Mouse (Mus musculus): ENCODE measurements around the gene Mib2. TPM values are rescaled to one million over a fixed set of nuclear protein-coding genes. Genes with fewer than 3 reads are reported as not detected.

The Mib2 gene
- 11.8 and 12.8 TPM in 2 replicates for polyA plus RNA-seq (2014; fragmentation: Nextera tagmentation; extraction: Ambion mirVana)

GRCm38 (mm10) chr4:155668689-155669597 lies at the start of gene Mib2:
Mib2 (minus strand) TSS chr4:155669198.
- H3K27ac ChIP-seq (ENCODE audit: low read depth, low read length), result peak within 1 kb of the TSS; percentile 55; the same call in 1 of the 2 replicates
- peak within 1 kb of the TSS; percentile 79 for H3K4me3 ChIP-seq (ENCODE audit: low read depth, low read length)
- H3K4me2 ChIP-seq, result peak within 1 kb of the TSS; percentile 84
- 1% methylated on average over 73 of the region's 73 CpGs for WGBS
- no peaks in the 10 kb centered on the region for H3K9me3 ChIP-seq (ENCODE audit: control insufficient read depth, low read length)
- no peaks in the 10 kb centered on the region for H3K27me3 ChIP-seq (ENCODE audit: control insufficient read depth, insufficient read depth, low read length)
- H3K4me1 ChIP-seq (ENCODE audit: control insufficient read depth, insufficient read depth, low read length), result peaks cover 6% of the 10 kb centered on the region; the same call in 1 of the 2 replicates
- ATAC-seq (ENCODE audit: low FRiP score) (peak; percentile 99), DNase-seq (ENCODE audit: low spot score, missing footprints) (peak; percentile 99)
- H3K36me3 ChIP-seq (ENCODE audit: control insufficient read depth, insufficient read depth, low read length), result no peaks in the 10 kb centered on the region
- H3K9ac ChIP-seq (ENCODE audit: low read length), result peak within 1 kb of the TSS; percentile 78

DNA sequence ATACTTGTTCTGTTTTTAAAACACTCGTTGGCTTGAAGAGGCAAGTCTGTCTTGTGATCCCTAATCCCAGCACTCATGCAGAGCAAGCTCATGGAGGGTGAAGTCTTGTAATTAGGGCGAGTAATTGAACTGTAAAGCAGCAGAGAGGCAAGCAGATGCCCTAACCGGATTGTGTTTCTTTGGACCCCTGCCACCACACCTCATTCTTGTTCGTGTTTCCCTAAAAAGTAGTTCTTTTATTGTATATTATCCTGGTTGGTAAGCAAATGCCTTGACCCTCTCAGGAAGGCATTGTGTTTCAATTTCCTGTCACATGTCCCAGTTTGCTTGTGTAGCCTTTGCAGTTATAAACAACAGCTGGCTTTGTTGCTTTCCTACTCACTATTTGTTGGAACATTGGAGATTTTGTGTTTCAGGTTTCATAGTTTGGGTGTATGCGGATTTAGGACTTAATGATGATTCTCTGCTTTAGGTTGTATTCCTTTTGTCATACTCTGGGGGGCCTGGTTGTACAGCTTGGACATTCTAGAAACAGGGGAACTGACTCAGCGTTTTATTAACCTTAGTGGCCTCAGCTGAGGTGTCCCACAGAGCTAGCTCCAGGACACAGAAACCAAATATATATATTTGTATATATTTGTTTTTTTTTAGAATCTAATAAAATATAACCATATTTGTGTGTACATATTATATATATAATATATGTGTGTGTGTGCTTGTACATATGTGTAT lies 41.7 kb upstream of the Mib2 start:
- no peaks in the 10 kb centered on the region for H3K27me3 ChIP-seq (ENCODE audit: control insufficient read depth, insufficient read depth, low read length)
- no peak overlapping the region for H3K4me3 ChIP-seq (ENCODE audit: low read depth, low read length)
- DNase-seq (ENCODE audit: low spot score, missing footprints) (no peak), ATAC-seq (ENCODE audit: low FRiP score) (no peak)
- no peak overlapping the region for H3K4me2 ChIP-seq
- peaks cover 4% of the 10 kb centered on the region for H3K4me1 ChIP-seq (ENCODE audit: control insufficient read depth, insufficient read depth, low read length)
- no peak overlapping the region for H3K9ac ChIP-seq (ENCODE audit: low read length)
- H3K27ac ChIP-seq (ENCODE audit: low read depth, low read length), result no peak overlapping the region
- no peaks in the 10 kb centered on the region for H3K9me3 ChIP-seq (ENCODE audit: control insufficient read depth, low read length)
- 68% methylated on average over 6 of the region's 6 CpGs for WGBS
- no peaks in the 10 kb centered on the region; the same call in 1 of the 2 replicates for H3K36me3 ChIP-seq (ENCODE audit: control insufficient read depth, insufficient read depth, low read length)

- Histone ChIP-seq H3K4me2 (no peak overlapping the region), H3K27ac (ENCODE audit: low read depth, low read length) (no peak overlapping the region), H3K27me3 (ENCODE audit: control insufficient read depth, insufficient read depth, low read length) (no peaks in the 10 kb centered on the region), H3K4me1 (ENCODE audit: control insufficient read depth, insufficient read depth, low read length) (peaks cover 7% of the 10 kb centered on the region), H3K36me3 (ENCODE audit: control insufficient read depth, insufficient read depth, low read length) (no peaks in the 10 kb centered on the region), H3K4me3 (ENCODE audit: low read depth, low read length) (no peak overlapping the region), H3K9ac (ENCODE audit: low read length) (no peak overlapping the region), H3K9me3 (ENCODE audit: control insufficient read depth, low read length) (no peaks in the 10 kb centered on the region)
- ATAC-seq (ENCODE audit: low FRiP score) (no peak), DNase-seq (ENCODE audit: low spot score, missing footprints) (no peak)
These were observed 40.0 kb upstream of the Mib2 start for GRCm38 (mm10) chr4:155708988-155709387.

GRCm38 (mm10) chr4:155708582-155708981 lies 39.6 kb upstream of the Mib2 start:
- Histone ChIP-seq H3K4me2 (no peak overlapping the region), H3K9ac (ENCODE audit: low read length) (no peak overlapping the region)
- WGBS, result 89% methylated on average over 2 of the region's 2 CpGs

DNA sequence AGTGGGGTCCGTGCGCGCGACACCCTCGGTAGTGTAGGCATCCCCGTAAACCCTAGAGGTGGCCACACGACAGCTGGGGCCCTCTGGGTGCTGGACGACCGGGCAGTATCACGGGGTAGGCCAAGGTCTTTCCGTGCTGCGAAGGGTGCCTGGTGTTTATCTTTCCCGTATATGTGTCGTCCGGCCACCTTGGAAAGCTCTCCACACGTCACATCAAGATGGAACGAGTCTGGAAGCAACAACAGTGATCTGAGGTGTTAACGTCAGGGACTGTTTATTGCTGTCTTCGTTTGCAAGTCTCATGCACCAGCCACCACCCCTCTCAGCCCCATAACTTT lies 36.6 kb upstream of the Mib2 start:
- under 1% methylated on average over 19 of the region's 19 CpGs for WGBS
- ATAC-seq (ENCODE audit: low FRiP score), result no peak

More at GRCm38 (mm10) chr4:155708582-155708981, 39.6 kb upstream of the Mib2 start:
- ATAC-seq (ENCODE audit: low FRiP score), result no peak
- DNase-seq (ENCODE audit: low spot score, missing footprints), result no peak
- H3K4me3 ChIP-seq (ENCODE audit: low read depth, low read length), result no peak overlapping the region
- H3K4me1 ChIP-seq (ENCODE audit: control insufficient read depth, insufficient read depth, low read length), result peaks cover 7% of the 10 kb centered on the region
- H3K36me3 ChIP-seq (ENCODE audit: control insufficient read depth, insufficient read depth, low read length), result no peaks in the 10 kb centered on the region
- no peaks in the 10 kb centered on the region for H3K9me3 ChIP-seq (ENCODE audit: control insufficient read depth, low read length)
- H3K27ac ChIP-seq (ENCODE audit: low read depth, low read length), result no peak overlapping the region
- no peaks in the 10 kb centered on the region for H3K27me3 ChIP-seq (ENCODE audit: control insufficient read depth, insufficient read depth, low read length)

GRCm38 (mm10) chr4:155704721-155705591 lies 36.0 kb upstream of the Mib2 start, which contains the start of gene Ssu72:
Ssu72 (plus strand) TSS chr4:155704800.
- no peaks in the 10 kb centered on the region for H3K36me3 ChIP-seq (ENCODE audit: control insufficient read depth, insufficient read depth, low read length)
- DNase-seq (ENCODE audit: low spot score, missing footprints) (peak; percentile 100), ATAC-seq (ENCODE audit: low FRiP score) (peak; percentile 96)
- WGBS, result under 1% methylated on average over 81 of the region's 83 CpGs
- no peaks in the 10 kb centered on the region for H3K9me3 ChIP-seq (ENCODE audit: control insufficient read depth, low read length)
- H3K4me1 ChIP-seq (ENCODE audit: control insufficient read depth, insufficient read depth, low read length), result peaks cover 7% of the 10 kb centered on the region
- peak within 1 kb of the TSS; percentile 72 for H3K4me2 ChIP-seq
- peak within 1 kb of the TSS; percentile 94 for H3K9ac ChIP-seq (ENCODE audit: low read length)
- H3K27me3 ChIP-seq (ENCODE audit: control insufficient read depth, insufficient read depth, low read length), result no peaks in the 10 kb centered on the region
- H3K4me3 ChIP-seq (ENCODE audit: low read depth, low read length), result peak within 1 kb of the TSS; percentile 96
- H3K27ac ChIP-seq (ENCODE audit: low read depth, low read length), result peak within 1 kb of the TSS; percentile 87

More for the DNA sequence above, 36.6 kb upstream of the Mib2 start:
- no peak for DNase-seq (ENCODE audit: low spot score, missing footprints)
- Histone ChIP-seq H3K27ac (ENCODE audit: low read depth, low read length) (peak overlapping the region; percentile 87), H3K4me1 (ENCODE audit: control insufficient read depth, insufficient read depth, low read length) (peaks cover 7% of the 10 kb centered on the region), H3K9me3 (ENCODE audit: control insufficient read depth, low read length) (no peaks in the 10 kb centered on the region), H3K27me3 (ENCODE audit: control insufficient read depth, insufficient read depth, low read length) (no peaks in the 10 kb centered on the region), H3K36me3 (ENCODE audit: control insufficient read depth, insufficient read depth, low read length) (no peaks in the 10 kb centered on the region), H3K4me3 (ENCODE audit: low read depth, low read length) (peak overlapping the region; percentile 96), H3K9ac (ENCODE audit: low read length) (peak overlapping the region; percentile 94), H3K4me2 (peak overlapping the region; percentile 72)

GRCm38 (mm10) chr4:155703425-155703929 lies 34.5 kb upstream of the Mib2 start:
- Histone ChIP-seq H3K36me3 (ENCODE audit: control insufficient read depth, insufficient read depth, low read length) (no peaks in the 10 kb centered on the region), H3K4me3 (ENCODE audit: low read depth, low read length) (no peak overlapping the region), H3K9me3 (ENCODE audit: control insufficient read depth, low read length) (no peaks in the 10 kb centered on the region), H3K27me3 (ENCODE audit: control insufficient read depth, insufficient read depth, low read length) (no peaks in the 10 kb centered on the region), H3K27ac (ENCODE audit: low read depth, low read length) (no peak overlapping the region), H3K4me2 (no peak overlapping the region), H3K4me1 (ENCODE audit: control insufficient read depth, insufficient read depth, low read length) (peaks cover 7% of the 10 kb centered on the region), H3K9ac (ENCODE audit: low read length) (no peak overlapping the region)
- DNase-seq (ENCODE audit: low spot score, missing footprints) (no peak), ATAC-seq (ENCODE audit: low FRiP score) (no peak)
- WGBS, result 91% methylated on average over 4 of the region's 4 CpGs

DNA sequence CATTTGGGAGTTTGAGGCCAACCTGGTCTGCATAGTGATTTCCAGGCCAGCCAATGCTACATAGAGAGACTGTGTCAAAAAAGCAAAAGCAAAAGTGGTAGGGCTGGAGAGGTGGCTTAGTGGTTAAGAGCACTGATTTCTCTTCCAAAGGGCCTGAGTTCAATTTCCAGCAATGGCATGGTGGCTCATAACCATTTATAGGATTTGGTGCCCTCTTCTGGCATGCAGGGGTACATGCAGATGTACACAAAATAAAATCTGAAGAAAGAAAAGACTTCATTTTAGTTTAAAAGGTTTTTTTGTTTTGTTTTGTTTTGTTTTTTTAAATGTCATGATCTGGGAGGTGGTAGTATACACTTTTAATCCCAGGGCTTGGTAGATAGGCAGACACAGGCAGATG lies 31.4 kb upstream of the Mib2 start:
- Histone ChIP-seq H3K4me3 (ENCODE audit: low read depth, low read length) (no peak overlapping the region), H3K4me2 (no peak overlapping the region), H3K36me3 (ENCODE audit: control insufficient read depth, insufficient read depth, low read length) (no peaks in the 10 kb centered on the region), H3K9me3 (ENCODE audit: control insufficient read depth, low read length) (no peaks in the 10 kb centered on the region), H3K27ac (ENCODE audit: low read depth, low read length) (no peak overlapping the region), H3K4me1 (ENCODE audit: control insufficient read depth, insufficient read depth, low read length) (peaks cover 3% of the 10 kb centered on the region; the same call in 1 of the 2 replicates), H3K27me3 (ENCODE audit: control insufficient read depth, insufficient read depth, low read length) (peaks cover 4% of the 10 kb centered on the region), H3K9ac (ENCODE audit: low read length) (no peak overlapping the region)
- DNase-seq (ENCODE audit: low spot score, missing footprints) (no peak), ATAC-seq (ENCODE audit: low FRiP score) (no peak)

Data from midbrain, embryonic 11.5 days (tissue).